Mouse (Mus musculus) CD8-positive naive resting alpha-beta T cell, adult 2 months (primary cell): ENCODE data around the gene Plce1.

ENCODE experiments used
- DNase-seq, 2 experiments: peaks; one replicate each; pipeline ENCODE4 v3.0.0; 2022; ENCODE audit warnings: low read depth in 2 of 2, low spot score in 2 of 2

The Plce1 gene

DNA sequence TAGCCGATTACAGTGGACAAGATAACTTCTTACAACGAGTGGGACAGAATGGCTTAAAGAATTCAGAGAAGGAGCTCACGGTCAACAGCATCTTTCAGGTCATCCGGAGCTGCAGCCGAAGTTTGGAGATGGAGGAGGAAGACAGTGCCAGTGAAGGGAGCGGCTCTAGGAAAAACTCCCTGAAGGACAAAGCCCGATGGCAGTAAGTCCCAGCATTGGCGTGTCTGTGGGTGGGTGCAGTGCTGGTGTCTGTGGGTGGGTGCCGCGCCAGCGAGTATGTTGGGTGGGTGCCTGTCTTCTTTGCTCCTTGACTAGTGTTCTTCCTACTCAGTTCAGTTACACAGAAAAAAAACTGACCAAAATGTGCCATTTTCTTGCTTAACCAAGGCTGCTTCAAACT, 224.3 kb downstream of the Plce1 start:
- DNase-seq, result no peak

DNA sequence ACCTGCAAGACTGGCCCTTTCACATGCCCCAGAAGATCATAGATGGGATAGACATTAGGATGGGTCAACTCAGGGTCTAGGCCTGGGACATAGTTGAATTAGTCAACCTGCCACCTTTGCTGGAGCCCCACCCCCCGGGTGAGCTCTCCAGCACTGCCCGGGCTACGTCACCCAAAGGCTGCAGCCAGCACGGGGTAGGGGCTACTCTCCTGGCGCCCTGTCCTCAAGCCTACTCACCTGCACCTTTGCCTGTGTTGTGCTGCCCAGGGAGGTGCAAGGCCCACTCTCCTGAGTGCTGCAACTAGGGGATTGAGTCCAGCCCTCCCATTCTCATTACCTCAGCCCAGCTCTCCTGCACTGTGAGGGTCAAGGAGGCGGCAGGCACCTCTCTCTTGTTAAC, 225.5 kb downstream of the Plce1 start:
- no peak for DNase-seq

DNA sequence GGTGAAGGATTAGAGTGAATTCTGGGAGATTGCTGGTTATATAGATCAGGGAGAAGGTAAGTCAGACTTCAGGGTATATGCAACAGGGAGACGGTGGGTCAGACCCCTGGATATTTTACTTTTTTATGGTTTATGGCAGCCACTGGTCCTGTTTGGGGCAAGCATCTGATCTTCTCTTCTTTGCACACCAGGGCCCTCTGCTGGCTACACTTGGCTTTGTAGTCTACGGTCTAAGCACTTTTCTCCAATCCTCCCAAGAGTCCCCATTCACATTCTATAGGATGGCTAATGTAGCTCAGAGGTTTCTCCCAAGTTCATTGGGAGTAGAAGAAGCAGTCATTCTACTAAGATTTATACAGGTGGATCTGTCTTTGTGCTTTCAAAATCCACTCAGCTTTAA, 228.5 kb downstream of the Plce1 start:
- no peak for DNase-seq

GRCm38 (mm10) chr19:38721808-38722207, 240.9 kb downstream of the Plce1 start:
- no peak for DNase-seq

DNA sequence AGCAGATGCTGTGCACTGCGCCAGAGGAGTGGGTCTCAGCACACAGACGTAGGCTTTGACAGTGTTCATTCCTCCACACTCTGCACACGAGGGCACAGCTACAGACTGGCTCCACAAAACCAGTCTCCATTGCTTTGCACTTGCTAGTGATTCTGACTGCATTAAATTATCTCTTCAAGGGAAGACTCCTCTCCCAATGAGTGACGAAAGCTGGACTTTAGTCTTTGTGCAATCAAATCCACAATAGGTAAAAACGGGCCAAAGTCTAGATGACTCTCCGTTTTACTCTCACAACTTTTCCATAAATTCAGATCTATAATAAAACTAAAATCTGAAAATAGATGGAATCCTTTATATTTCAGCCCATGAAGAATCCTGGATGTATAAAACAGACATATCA, 242.1 kb downstream of the Plce1 start:
- no peak for DNase-seq

DNA sequence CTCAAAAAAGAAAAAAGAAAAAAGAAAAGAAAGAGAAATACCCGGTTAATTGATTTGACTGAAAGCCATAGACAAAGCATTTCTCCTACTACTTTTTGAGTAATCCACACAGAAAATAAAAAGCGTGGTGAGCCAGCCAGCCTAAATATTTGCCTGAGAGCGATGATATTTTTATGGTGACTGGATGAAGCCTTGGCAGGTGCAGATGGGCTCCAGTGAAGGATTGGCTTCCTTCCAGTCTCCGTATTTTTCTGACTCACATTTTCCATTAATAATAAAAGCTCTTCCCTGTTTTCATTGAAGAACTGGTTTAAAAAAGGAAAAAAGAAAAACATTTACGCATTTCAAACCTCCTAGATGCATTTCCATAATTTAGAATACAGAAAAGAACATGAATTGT, 243.1 kb downstream of the Plce1 start:
- DNase-seq, result no peak

GRCm38 (mm10) chr19:38728842-38729241, 247.9 kb downstream of the Plce1 start:
- no peak for DNase-seq

- DNase-seq, result no peak
These were observed 248.4 kb downstream of the Plce1 start for GRCm38 (mm10) chr19:38729264-38729663.

GRCm38 (mm10) chr19:38744546-38744945, 263.6 kb downstream of the Plce1 start:
- DNase-seq, result no peak

DNA sequence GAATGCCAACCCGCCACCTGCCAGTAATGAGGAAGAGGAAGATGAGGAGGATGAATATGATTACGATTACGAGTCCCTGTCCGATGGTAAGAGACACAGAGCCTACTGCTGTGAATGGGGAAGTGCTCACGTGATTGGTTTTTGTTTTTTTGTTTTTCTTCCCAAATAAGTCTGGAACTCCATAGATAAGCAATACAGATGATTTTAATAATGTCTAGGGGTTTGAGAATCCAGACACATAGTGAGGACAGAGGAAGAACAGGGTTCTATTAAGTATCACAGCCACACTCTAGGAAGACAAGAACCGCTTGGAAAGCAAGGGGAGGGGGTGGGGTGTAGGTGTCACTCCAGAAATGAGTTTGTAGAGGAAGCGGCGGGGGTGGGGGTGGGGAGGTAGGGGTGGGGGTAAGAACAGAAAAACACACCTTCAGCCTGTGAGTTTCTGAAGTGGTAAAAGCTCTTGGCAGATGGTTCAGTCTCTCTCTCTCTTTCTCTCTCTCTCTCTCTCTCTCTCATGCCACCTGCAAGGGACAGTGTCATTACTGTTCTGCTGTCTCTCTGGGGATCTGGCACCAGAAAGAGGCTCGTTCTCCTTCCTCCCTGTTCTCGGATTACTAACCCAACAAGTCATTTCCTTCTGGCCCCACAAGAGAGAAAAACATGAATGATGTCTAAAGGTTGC, 265.0 kb downstream of the Plce1 start:
- DNase-seq, result no peak

DNA sequence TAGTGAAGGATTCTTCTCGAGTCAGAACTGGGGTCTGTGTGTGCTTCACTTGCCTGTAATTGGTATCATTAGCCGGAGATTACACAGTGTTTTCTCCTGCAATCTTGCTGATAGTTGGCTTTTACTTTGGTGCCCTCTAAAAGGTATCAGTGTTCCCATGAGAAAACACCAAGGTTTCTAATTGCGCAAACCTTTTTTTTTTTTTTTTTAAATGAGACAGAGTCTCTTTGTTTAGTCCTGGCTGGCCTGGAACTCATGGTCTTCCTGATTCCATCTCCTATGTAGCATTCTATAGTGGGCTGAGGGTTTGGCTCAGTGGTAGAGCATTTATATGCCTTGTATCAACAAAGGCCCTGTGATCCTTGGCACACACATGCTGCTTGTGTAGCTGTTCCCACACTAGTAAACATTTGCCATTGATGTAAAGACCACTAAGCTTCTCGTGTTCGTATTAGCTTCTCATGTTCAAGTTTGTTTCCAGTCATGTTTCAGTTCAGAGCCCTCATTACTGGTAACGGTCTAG, 265.6 kb downstream of the Plce1 start:
- DNase-seq, result no peak

- no peak for DNase-seq
These were observed 269.3 kb downstream of the Plce1 start for GRCm38 (mm10) chr19:38750192-38750591.

DNA sequence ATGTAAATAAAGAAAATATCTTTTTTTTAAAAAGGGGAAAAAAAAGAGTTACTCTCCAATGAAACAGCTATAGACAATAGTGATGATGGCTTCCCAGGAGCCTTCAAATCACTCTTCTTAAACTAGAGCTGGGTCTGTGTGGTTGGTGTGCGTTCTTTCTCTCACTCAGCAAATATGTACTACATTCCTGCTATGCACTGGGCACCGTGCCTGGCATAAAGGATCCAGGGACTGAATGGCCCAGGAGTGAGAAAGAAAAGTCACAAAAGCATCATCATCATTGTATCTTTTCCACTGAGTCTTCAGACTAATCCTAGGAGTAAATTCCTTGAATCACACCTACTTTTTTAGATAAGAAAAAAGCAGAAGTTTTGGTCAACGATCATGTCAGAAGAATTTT, 276.3 kb downstream of the Plce1 start:
- no peak for DNase-seq

GRCm38 (mm10) chr19:38758056-38758455, 277.1 kb downstream of the Plce1 start:
- DNase-seq, result no peak

DNA sequence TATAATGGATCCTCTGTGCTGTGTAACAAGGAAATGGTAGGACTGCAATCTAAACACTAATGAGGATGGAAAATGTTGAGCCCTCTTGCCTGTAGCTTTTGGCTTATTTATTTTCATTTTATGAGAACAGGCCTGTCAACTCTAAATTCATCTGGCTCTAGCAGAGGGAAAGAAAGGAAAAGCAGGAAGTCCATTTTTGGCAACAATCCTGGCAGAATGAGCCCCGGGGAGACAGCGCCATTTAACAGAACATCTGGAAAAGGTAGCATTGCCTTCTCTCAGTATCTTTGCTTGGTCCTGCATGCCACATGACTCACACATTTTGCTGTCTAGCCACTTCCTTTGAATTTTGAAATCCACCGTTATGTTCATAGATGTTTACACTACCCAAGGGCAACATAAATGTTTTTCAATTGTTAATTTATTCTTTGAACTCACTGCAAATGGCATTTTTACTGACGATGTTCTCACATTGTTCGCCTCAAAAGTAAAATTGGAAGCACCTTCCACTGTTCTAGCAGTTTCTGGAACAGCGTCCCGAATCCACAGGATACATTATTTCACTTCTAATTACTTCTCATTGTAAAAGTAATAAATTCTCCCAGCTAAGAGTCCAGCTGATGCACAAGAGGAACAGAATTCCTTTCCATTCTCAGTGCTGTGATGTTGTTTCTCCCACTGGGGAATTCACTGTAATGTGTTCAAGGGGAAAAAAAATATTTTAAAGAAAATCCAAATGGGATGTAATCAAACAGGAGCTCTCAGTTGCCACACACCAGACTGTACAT, 278.0 kb downstream of the Plce1 start:
- no peak for DNase-seq

DNA sequence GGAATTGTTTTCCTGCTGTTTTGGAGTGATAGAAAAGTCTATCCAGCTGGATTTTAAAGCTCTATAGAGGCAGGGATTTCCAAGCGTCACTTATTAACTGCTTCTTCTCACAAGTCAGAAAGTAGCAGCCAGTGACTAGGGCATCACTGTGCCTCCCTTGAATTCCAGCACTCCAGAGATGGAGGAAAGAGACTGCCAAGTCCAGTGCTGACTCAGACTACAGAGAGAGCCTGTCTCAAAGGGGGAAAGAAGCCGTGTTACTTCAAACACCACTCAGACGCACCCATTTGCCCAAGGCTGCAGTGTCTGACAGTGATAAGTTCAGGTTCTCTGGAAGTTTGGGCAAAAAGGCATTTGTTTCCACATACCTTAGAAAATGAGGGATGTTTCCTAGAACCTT, 279.5 kb downstream of the Plce1 start:
- no peak for DNase-seq

DNA sequence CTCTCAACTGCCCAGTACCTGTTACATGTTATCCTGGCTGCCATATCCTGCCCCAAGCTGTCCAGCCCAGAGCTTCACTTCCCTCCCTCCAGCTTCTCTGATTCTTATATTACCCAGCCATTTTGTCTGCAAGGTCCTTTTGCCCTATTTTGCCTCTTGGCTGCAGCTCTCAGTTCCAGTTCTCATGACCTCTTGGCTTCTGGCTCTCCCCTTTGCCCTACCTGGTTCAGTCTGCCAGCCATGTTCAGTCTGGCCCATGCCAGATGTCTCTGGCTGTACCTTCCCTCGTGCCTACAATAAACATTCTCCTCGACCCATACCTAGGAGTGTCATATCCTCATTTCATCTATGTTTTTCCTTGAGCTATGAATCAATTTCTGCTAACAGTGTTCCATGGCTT, 285.4 kb downstream of the Plce1 start:
- DNase-seq, result no peak

GRCm38 (mm10) chr19:38775548-38775947, 294.6 kb downstream of the Plce1 start:
- no peak for DNase-seq

DNA sequence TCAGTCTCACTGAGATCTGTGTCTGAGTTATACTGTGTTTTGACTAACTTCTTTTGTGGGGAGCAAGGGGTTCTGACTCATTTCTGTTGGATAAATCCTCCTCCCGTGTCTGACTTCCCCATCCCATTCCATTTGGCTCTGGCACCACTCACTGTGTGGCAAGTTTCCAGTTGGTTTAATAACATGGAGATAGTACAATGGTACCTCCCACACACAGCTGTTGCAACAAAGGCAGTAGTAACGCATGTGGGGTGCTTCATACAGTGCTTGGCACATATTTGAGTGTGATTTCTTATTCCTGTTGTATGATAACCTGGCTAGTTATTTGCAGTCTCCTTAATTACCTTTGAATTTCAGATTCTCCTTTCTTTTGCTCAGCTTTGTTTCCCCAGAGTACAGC, 297.9 kb downstream of the Plce1 start:
- DNase-seq, result no peak

- no peak for DNase-seq
These were observed 302.6 kb downstream of the Plce1 start for GRCm38 (mm10) chr19:38783542-38783941.

GRCm38 (mm10) chr19:38787756-38788155, 306.8 kb downstream of the Plce1 start:
- DNase-seq, result no peak

GRCm38 (mm10) chr19:38793563-38794045, 312.7 kb downstream of the Plce1 start:
- no peak for DNase-seq
